Mouse (Mus musculus) hematopoietic stem cell, adult 5-6 weeks (primary cell): ENCODE measurements around the gene Gm49601. TPM values are rescaled to one million over a fixed set of nuclear protein-coding genes. Genes with fewer than 3 reads are reported as not detected.

Experiments
- ATAC-seq, 2 experiments: fragments of 125-278 bp in 1 of 2; replicated peaks in 1 of 2; 2 replicates each; pipeline ENCODE4 v1.8.0; 2016 to 2017; ENCODE audit warnings: inconsistent platforms in 2 of 2, mild to moderate bottlenecking in 2 of 2, moderate number of reproducible peaks in 2 of 2, low read depth in 1 of 2, moderate TSS enrichment in 1 of 2; ENCODE audit not compliant: low FRiP score in 2 of 2, poor library complexity in 2 of 2, severe bottlenecking in 2 of 2, insufficient read depth in 1 of 2, low TSS enrichment in 1 of 2
- total RNA-seq: library from RNA; stranded (forward); fragments of 172-1452, 232-1000 nt; gene quantifications from 2 replicates; pipeline ENCODE4 v1.2.3, GENCODE M21; 2017

Gm49601 gene
- total RNA-seq, 1 experiment from 2014 or later = not detected

DNA sequence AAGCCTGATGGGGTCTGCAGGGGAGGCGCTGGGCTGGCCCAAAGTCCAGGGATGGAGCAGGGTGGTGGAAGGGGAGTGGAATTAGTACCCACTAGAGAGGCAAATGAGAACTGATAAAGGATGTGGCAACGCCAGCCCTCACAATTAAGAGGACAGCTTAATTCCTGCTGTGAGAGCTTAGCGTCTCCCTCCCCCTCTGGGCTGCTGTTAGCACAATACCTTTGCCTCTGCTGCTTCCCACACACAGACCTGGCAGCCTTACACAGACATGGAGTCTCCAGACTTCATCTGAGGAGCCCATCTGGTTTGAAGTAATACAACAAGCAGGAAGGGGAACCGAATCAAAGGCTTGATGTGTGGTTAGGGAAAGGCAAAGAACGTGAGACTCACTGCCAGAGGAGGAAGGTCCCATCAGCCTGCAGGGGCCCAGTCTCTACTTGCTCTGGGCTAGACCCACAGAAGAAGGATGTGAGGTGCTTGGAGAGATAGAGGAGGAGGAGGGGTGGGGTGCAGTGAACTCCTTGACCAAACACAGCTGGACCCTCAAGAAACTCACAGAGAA, 48.5 kb downstream of the Gm49601 start:
- peak; percentile 69 to 72 for ATAC-seq

DNA sequence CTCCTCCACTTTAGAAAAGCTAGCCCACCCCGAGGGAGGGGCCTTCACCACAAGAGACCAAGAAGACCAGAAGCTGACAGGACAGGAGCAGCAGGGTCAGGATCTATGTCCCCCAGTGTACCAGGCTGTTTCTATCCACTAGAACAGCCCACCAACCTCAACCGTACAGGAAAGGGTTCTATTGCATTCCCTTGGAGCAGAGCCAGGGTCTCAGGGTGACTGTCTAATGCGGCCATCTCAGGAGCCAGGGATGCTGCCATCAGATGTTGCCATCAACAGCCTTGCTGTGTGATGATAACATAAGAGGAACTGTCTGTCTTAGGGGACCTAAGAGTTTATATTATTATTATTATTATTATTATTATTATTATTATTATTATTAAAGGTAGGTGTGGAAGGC, 49.2 kb downstream of the Gm49601 start:
- ATAC-seq = no peak

DNA sequence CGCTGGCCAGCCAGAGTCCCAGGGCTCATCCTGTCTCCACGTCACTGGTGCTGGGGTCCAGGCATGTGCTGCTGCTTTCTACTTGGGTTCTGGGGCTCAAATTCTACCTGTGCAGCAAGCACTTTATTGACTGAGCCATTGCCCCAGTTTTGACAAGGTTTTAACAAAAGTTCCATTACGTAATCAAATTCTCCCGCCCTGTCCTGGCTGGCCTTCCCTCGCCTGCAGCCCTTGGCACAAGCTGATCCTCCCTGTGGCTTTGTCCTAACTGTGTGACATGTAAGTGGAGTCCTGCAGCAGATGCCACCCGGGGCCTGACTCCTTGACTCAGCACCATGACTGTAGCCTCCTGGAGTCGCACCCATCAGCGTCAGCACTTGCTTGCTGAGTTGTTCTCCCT, 52.0 kb downstream of the Gm49601 start:
- ATAC-seq = no peak

Other genes starting within 250 kb of the Gm49601 start
- 12.6 and 16.3 TPM in 2 replicates for gene Txnrd2, start 200.0 kb downstream of the Gm49601 start, total RNA-seq
- 54.8 and 57.7 TPM in 2 replicates for gene Comt, start 199.6 kb downstream of the Gm49601 start, total RNA-seq
- gene Gnb1l, start 127.7 kb downstream of the Gm49601 start, total RNA-seq = 4.4 and 4.5 TPM in 2 replicates
- 6.7 and 8.4 TPM in 2 replicates for gene Rtl10, start 127.5 kb downstream of the Gm49601 start, total RNA-seq
- not detected in 2 replicates for gene Tbx1, start 35.8 kb downstream of the Gm49601 start, total RNA-seq
- gene Gp1bb, start 4.0 kb downstream of the Gm49601 start, total RNA-seq = 0.38 and 2.9 TPM in 2 replicates
- 1.8 and 7.6 TPM in 2 replicates for gene Sept5, start 3.5 kb upstream of the Gm49601 start, total RNA-seq
- 0.10 TPM in 1 of 2 replicates, not detected in the other for gene Cldn5, start 150.4 kb upstream of the Gm49601 start, total RNA-seq
- 67.4 and 82.8 TPM in 2 replicates for gene Ufd1, start 185.4 kb upstream of the Gm49601 start, total RNA-seq
- 50.9 and 63.8 TPM in 2 replicates for gene Cdc45, start 185.6 kb upstream of the Gm49601 start, total RNA-seq
- gene 2510002D24Rik, start 210.2 kb upstream of the Gm49601 start, total RNA-seq = 60.7 and 64.3 TPM in 2 replicates
- not detected in 2 replicates for gene Gm28539, start 210.2 kb upstream of the Gm49601 start, total RNA-seq